Mouse (Mus musculus): Measurements from ENCODE around the gene Klc1.

DNA sequence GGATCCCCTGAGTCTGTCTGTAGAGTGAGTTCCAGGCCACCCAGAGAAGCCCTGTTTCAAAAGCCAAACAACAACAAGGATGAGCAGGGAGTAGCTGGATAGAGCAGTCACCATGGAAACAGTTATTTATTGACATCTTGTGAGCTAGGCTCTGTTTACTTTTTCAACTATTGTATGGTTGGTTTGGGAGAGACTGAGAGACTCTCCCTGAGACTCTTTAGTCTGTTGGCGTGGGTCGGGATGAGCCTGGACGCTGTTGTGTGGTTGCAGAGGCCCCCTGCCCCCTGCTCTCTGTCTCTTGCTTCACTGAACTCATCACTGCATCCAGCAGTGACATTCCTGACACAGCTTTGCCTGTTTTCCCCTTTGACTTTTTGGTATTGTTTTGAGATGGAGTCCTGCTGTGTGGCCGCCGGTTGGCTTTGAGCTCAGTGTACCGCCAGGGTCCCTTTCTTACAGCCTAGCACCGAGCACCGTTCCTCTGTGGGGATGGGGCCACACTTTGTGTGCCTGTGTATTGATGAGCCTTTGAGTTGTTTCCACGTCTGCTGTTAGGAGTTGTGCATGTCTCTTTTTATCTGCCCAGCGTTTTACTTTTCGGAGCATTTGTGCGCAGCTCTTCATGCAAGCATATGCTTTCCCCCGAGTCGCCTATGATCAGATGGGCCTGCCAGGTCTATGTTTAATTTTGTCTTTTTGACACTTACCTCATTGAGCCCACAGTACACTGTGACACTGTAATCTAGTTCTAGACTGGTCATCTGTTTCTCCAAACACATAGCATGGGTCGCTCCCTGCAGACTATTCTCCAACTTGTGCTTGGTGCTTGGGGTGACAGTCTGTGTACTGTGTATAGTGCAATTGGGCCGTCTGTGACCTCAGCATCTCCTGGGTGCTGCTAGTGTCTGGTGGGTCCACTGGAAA lies 7.9 kb downstream of the Klc1 start:
- no peak for TF ChIP-seq CTCF (IDR thresholded peaks at IDR 0.05; ENCODE audit: insufficient read depth, low read depth, low read length)
- no peak for TF ChIP-seq POLR2A (IDR thresholded peaks at IDR 0.05; ENCODE audit: insufficient read depth, low read depth, low read length)
